Mouse (Mus musculus): Measurements from ENCODE around the gene Adgrg5.

The Adgrg5 gene

GRCm38 (mm10) chr8:94916960-94917324 is 6.6 kb upstream of the Adgrg5 start:
- no peak for DNase-seq (ENCODE audit: extremely low read depth, insufficient read length, low spot score)

GRCm38 (mm10) chr8:94917352-94917751 is 6.1 kb upstream of the Adgrg5 start:
- peak; percentile 95 for DNase-seq (ENCODE audit: extremely low read depth, insufficient read length, low spot score)

- no peak for DNase-seq (ENCODE audit: extremely low read depth, insufficient read length, low spot score)
Measured at GRCm38 (mm10) chr8:94917851-94918495, 5.5 kb upstream of the Adgrg5 start, which contains the start of gene Ccdc102a. Gene Ccdc102a (minus strand): TSS chr8:94918098.

- DNase-seq (ENCODE audit: extremely low read depth, insufficient read length, low spot score) = no peak
Measured at GRCm38 (mm10) chr8:94919256-94919655, 4.2 kb upstream of the Adgrg5 start.

GRCm38 (mm10) chr8:94922176-94922575 is 1.3 kb upstream of the Adgrg5 start:
- DNase-seq (ENCODE audit: extremely low read depth, insufficient read length, low spot score) = no peak

GRCm38 (mm10) chr8:94922602-94923001 is 892 bp upstream of the Adgrg5 start:
- no peak for DNase-seq (ENCODE audit: extremely low read depth, insufficient read length, low spot score)

- no peak for DNase-seq (ENCODE audit: extremely low read depth, insufficient read length, low spot score)
Measured at GRCm38 (mm10) chr8:94928227-94928626, 4.7 kb downstream of the Adgrg5 start.

- no peak for DNase-seq (ENCODE audit: extremely low read depth, insufficient read length, low spot score)
Measured at GRCm38 (mm10) chr8:94933918-94934317, 10.4 kb downstream of the Adgrg5 start.

- no peak for DNase-seq (ENCODE audit: extremely low read depth, insufficient read length, low spot score)
Measured at GRCm38 (mm10) chr8:94935172-94935571, 11.7 kb downstream of the Adgrg5 start.

- peak; percentile 49 for DNase-seq (ENCODE audit: extremely low read depth, insufficient read length, low spot score)
Measured at GRCm38 (mm10) chr8:94942566-94942965, 19.1 kb downstream of the Adgrg5 start.

GRCm38 (mm10) chr8:94945185-94945584 is 21.7 kb downstream of the Adgrg5 start:
- DNase-seq (ENCODE audit: extremely low read depth, insufficient read length, low spot score) = no peak

- DNase-seq (ENCODE audit: extremely low read depth, insufficient read length, low spot score) = no peak
Measured at GRCm38 (mm10) chr8:94948421-94948820, 24.9 kb downstream of the Adgrg5 start.

GRCm38 (mm10) chr8:94949010-94949409 is 25.5 kb downstream of the Adgrg5 start:
- no peak for DNase-seq (ENCODE audit: extremely low read depth, insufficient read length, low spot score)

- DNase-seq (ENCODE audit: extremely low read depth, insufficient read length, low spot score) = peak; percentile 26
Measured at GRCm38 (mm10) chr8:94950046-94950445, 26.6 kb downstream of the Adgrg5 start.

GRCm38 (mm10) chr8:94950458-94950857 is 27.0 kb downstream of the Adgrg5 start:
- no peak for DNase-seq (ENCODE audit: extremely low read depth, insufficient read length, low spot score)

GRCm38 (mm10) chr8:94952086-94952485 is 28.6 kb downstream of the Adgrg5 start:
- DNase-seq (ENCODE audit: extremely low read depth, insufficient read length, low spot score) = no peak

- no peak for DNase-seq (ENCODE audit: extremely low read depth, insufficient read length, low spot score)
Measured at GRCm38 (mm10) chr8:94953624-94954367, 30.3 kb downstream of the Adgrg5 start.

- peak; percentile 24 for DNase-seq (ENCODE audit: extremely low read depth, insufficient read length, low spot score)
Measured at GRCm38 (mm10) chr8:94954368-94954737, 30.9 kb downstream of the Adgrg5 start.

GRCm38 (mm10) chr8:94954921-94955758 is 31.6 kb downstream of the Adgrg5 start:
- DNase-seq (ENCODE audit: extremely low read depth, insufficient read length, low spot score) = no peak

- no peak for DNase-seq (ENCODE audit: extremely low read depth, insufficient read length, low spot score)
Measured at GRCm38 (mm10) chr8:94956078-94956574, 32.6 kb downstream of the Adgrg5 start.

GRCm38 (mm10) chr8:94962201-94962600 is 38.7 kb downstream of the Adgrg5 start:
- DNase-seq (ENCODE audit: extremely low read depth, insufficient read length, low spot score) = no peak
